Mouse (Mus musculus) heart, embryonic 15.5 days (tissue): ENCODE results near the gene Gdap2. TPM values are rescaled to one million over a fixed set of nuclear protein-coding genes. Genes with fewer than 3 reads are reported as not detected.

Experiments used
- ATAC-seq: fragments of 200-750 bp; cut with Nextera tagmentation; replicated peaks from 2 replicates; pipeline ENCODE4 v1.8.0; 2017; ENCODE audit warnings: low read depth, moderate TSS enrichment; ENCODE audit not compliant: insufficient number of reproducible peaks, insufficient read depth, low FRiP score
- H3K27ac ChIP-seq: fragments of 300-500 bp; sonication (generic); 2 replicates; pipeline ENCODE4 v1.5.1; 2015; ENCODE audit warnings: mild to moderate bottlenecking, inconsistent platforms
- H3K27me3 ChIP-seq: fragments of 300-500 bp; sonication (generic); 2 replicates; pipeline ENCODE4 v1.6.1; 2015; ENCODE audit warnings: inconsistent platforms
- H3K36me3 ChIP-seq: fragments of 300-500 bp; sonication (generic); 2 replicates; pipeline ENCODE4 v1.6.1; 2015; ENCODE audit warnings: mild to moderate bottlenecking, inconsistent platforms
- H3K4me1 ChIP-seq: fragments of 300-500 bp; sonication (generic); replicated peaks from 2 replicates; pipeline ENCODE4 v1.6.1; 2015; ENCODE audit warnings: inconsistent platforms
- H3K4me2 ChIP-seq: fragments of 300-500 bp; sonication (generic); 2 replicates; pipeline ENCODE4 v1.6.1; 2015; ENCODE audit warnings: inconsistent platforms, mild to moderate bottlenecking, moderate library complexity
- H3K4me3 ChIP-seq: fragments of 300-500 bp; sonication (generic); 2 replicates; pipeline ENCODE4 v1.5.1; 2015; ENCODE audit warnings: mild to moderate bottlenecking, inconsistent platforms
- H3K9ac ChIP-seq: fragments of 300-500 bp; sonication (generic); 2 replicates; pipeline ENCODE4 v1.6.1; 2015; ENCODE audit warnings: mild to moderate bottlenecking, inconsistent platforms
- H3K9me3 ChIP-seq: fragments of 300-500 bp; sonication (generic); replicated peaks from 2 replicates; pipeline ENCODE4 v1.6.1; 2016; ENCODE audit warnings: inconsistent platforms
- WGBS: fragments of 180-500 bp; shearing (Covaris S2); methylation state at CpG from one replicate; pipeline ENCODE4 v1.1.7; 2015; ENCODE audit warnings: mixed read lengths; 5-methylcytosine and 5-hydroxymethylcytosine counted together
- polyA plus RNA-seq: library from polyadenylated mRNA; unstranded; fragments of >200 nt; fragmentation: Nextera tagmentation; extraction: Ambion mirVana; gene quantifications from 2 replicates; pipeline ENCODE4 v1.2.1, GENCODE M21; 2015

Gdap2 gene
- polyA plus RNA-seq, 1 experiment from 2014 or later, result 16.9 TPM

GRCm38 (mm10) chr3:100189861-100190260, 27.7 kb downstream of the Gdap2 start:
- no peak overlapping the region for H3K27ac ChIP-seq
- no peak overlapping the region for H3K9ac ChIP-seq
- no peak for ATAC-seq
- H3K9me3 ChIP-seq, result no peaks in the 10 kb centered on the region
- no peak overlapping the region for H3K4me2 ChIP-seq
- H3K4me1 ChIP-seq, result no peaks in the 10 kb centered on the region
- H3K4me3 ChIP-seq, result no peak overlapping the region
- peaks cover 18% of the 10 kb centered on the region for H3K36me3 ChIP-seq
- 84% methylated on average over 11 of the region's 11 CpGs for WGBS
- H3K27me3 ChIP-seq, result no peaks in the 10 kb centered on the region

- peaks cover 22% of the 10 kb centered on the region for H3K36me3 ChIP-seq
- WGBS, result 64% methylated on average over 5 of the region's 5 CpGs
Measured at GRCm38 (mm10) chr3:100194210-100194609, 32.0 kb downstream of the Gdap2 start.

GRCm38 (mm10) chr3:100201554-100201953, 39.4 kb downstream of the Gdap2 start:
- H3K36me3 ChIP-seq, result peaks cover 47% of the 10 kb centered on the region

More at GRCm38 (mm10) chr3:100194210-100194609, 32.0 kb downstream of the Gdap2 start:
- Histone ChIP-seq H3K4me2 (no peak overlapping the region), H3K27ac (no peak overlapping the region), H3K4me1 (no peaks in the 10 kb centered on the region), H3K27me3 (no peaks in the 10 kb centered on the region), H3K4me3 (no peak overlapping the region), H3K9me3 (no peaks in the 10 kb centered on the region), H3K9ac (no peak overlapping the region)
- no peak for ATAC-seq

GRCm38 (mm10) chr3:100206973-100207372, 44.8 kb downstream of the Gdap2 start:
- no peaks in the 10 kb centered on the region for H3K4me1 ChIP-seq
- WGBS, result 51% methylated on average over 1 of the region's 1 CpGs
- no peak overlapping the region for H3K27ac ChIP-seq
- H3K4me2 ChIP-seq, result no peak overlapping the region
- H3K4me3 ChIP-seq, result no peak overlapping the region
- H3K9ac ChIP-seq, result no peak overlapping the region
- H3K9me3 ChIP-seq, result no peaks in the 10 kb centered on the region
- ATAC-seq, result no peak
- peaks cover 33% of the 10 kb centered on the region for H3K36me3 ChIP-seq
- no peaks in the 10 kb centered on the region for H3K27me3 ChIP-seq

More at GRCm38 (mm10) chr3:100201554-100201953, 39.4 kb downstream of the Gdap2 start:
- Histone ChIP-seq H3K9me3 (no peaks in the 10 kb centered on the region), H3K27me3 (no peaks in the 10 kb centered on the region), H3K9ac (no peak overlapping the region), H3K4me1 (no peaks in the 10 kb centered on the region), H3K4me2 (no peak overlapping the region), H3K27ac (no peak overlapping the region), H3K4me3 (no peak overlapping the region)
- WGBS, result 81% methylated on average over 7 of the region's 7 CpGs
- ATAC-seq, result no peak

GRCm38 (mm10) chr3:100215469-100215868, 53.3 kb downstream of the Gdap2 start:
- H3K36me3 ChIP-seq, result no peaks in the 10 kb centered on the region
- H3K27me3 ChIP-seq, result no peaks in the 10 kb centered on the region
- no peak for ATAC-seq
- no peak overlapping the region for H3K27ac ChIP-seq
- no peaks in the 10 kb centered on the region for H3K9me3 ChIP-seq
- no peak overlapping the region for H3K4me2 ChIP-seq
- H3K4me3 ChIP-seq, result no peak overlapping the region
- H3K4me1 ChIP-seq, result no peaks in the 10 kb centered on the region
- no peak overlapping the region for H3K9ac ChIP-seq
- 82% methylated on average over 5 of the region's 5 CpGs for WGBS

GRCm38 (mm10) chr3:100225326-100225959, 63.3 kb downstream of the Gdap2 start:
- Histone ChIP-seq H3K36me3 (no peaks in the 10 kb centered on the region), H3K9me3 (no peaks in the 10 kb centered on the region), H3K4me2 (no peak overlapping the region), H3K27ac (no peak overlapping the region), H3K4me1 (no peaks in the 10 kb centered on the region), H3K9ac (no peak overlapping the region), H3K4me3 (no peak overlapping the region), H3K27me3 (no peaks in the 10 kb centered on the region)
- no peak for ATAC-seq
- 75% methylated on average over 12 of the region's 12 CpGs for WGBS

- H3K9ac ChIP-seq, result no peak overlapping the region
- WGBS, result 31% methylated on average over 1 of the region's 1 CpGs
- no peak for ATAC-seq
- H3K36me3 ChIP-seq, result no peaks in the 10 kb centered on the region
- no peak overlapping the region for H3K4me2 ChIP-seq
- H3K4me3 ChIP-seq, result no peak overlapping the region
- H3K27me3 ChIP-seq, result no peaks in the 10 kb centered on the region
- no peaks in the 10 kb centered on the region for H3K4me1 ChIP-seq
- H3K27ac ChIP-seq, result no peak overlapping the region
- no peaks in the 10 kb centered on the region for H3K9me3 ChIP-seq
Measured at GRCm38 (mm10) chr3:100227509-100227908, 65.3 kb downstream of the Gdap2 start.

GRCm38 (mm10) chr3:100228981-100229380, 66.8 kb downstream of the Gdap2 start:
- H3K27me3 ChIP-seq, result no peaks in the 10 kb centered on the region
- no peaks in the 10 kb centered on the region for H3K36me3 ChIP-seq
- no peaks in the 10 kb centered on the region for H3K4me1 ChIP-seq
- no peaks in the 10 kb centered on the region for H3K9me3 ChIP-seq
- H3K9ac ChIP-seq, result no peak overlapping the region
- H3K4me2 ChIP-seq, result no peak overlapping the region
- 82% methylated on average over 3 of the region's 3 CpGs for WGBS
- H3K4me3 ChIP-seq, result no peak overlapping the region
- no peak overlapping the region for H3K27ac ChIP-seq
- ATAC-seq, result no peak

- no peak overlapping the region for H3K9ac ChIP-seq
- H3K4me2 ChIP-seq, result no peak overlapping the region
- ATAC-seq, result no peak
- no peak overlapping the region for H3K27ac ChIP-seq
- H3K4me1 ChIP-seq, result no peaks in the 10 kb centered on the region
- no peaks in the 10 kb centered on the region for H3K9me3 ChIP-seq
- H3K4me3 ChIP-seq, result no peak overlapping the region
- no peaks in the 10 kb centered on the region for H3K36me3 ChIP-seq
- no peaks in the 10 kb centered on the region for H3K27me3 ChIP-seq
Measured at GRCm38 (mm10) chr3:100236725-100237436, 74.7 kb downstream of the Gdap2 start.

- Histone ChIP-seq H3K9me3 (no peaks in the 10 kb centered on the region), H3K27me3 (no peaks in the 10 kb centered on the region), H3K36me3 (no peaks in the 10 kb centered on the region), H3K27ac (no peak overlapping the region), H3K4me1 (no peaks in the 10 kb centered on the region), H3K4me3 (no peak overlapping the region), H3K9ac (no peak overlapping the region), H3K4me2 (no peak overlapping the region)
- ATAC-seq, result no peak
- WGBS, result 75% methylated on average over 4 of the region's 4 CpGs
Measured at GRCm38 (mm10) chr3:100242230-100242629, 80.0 kb downstream of the Gdap2 start.

- 40% methylated on average over 4 of the region's 4 CpGs for WGBS
- no peak for ATAC-seq
- no peak overlapping the region for H3K27ac ChIP-seq
- no peaks in the 10 kb centered on the region for H3K9me3 ChIP-seq
- no peak overlapping the region for H3K9ac ChIP-seq
- no peaks in the 10 kb centered on the region for H3K27me3 ChIP-seq
- H3K4me1 ChIP-seq, result no peaks in the 10 kb centered on the region
- H3K4me3 ChIP-seq, result no peak overlapping the region
- no peak overlapping the region for H3K4me2 ChIP-seq
- no peaks in the 10 kb centered on the region for H3K36me3 ChIP-seq
Measured at GRCm38 (mm10) chr3:100246286-100246825, 84.2 kb downstream of the Gdap2 start.
